Mouse (Mus musculus) hindbrain, embryonic 10.5 days (tissue): ENCODE measurements at regions not wholly inside any gene's neighbourhood (a gene's known extent, or its start where the extent isn't known, plus 50 kb on each side); places are given as distances from the start of the nearest gene placed in this dataset.
A peak's percentile ranks its signal among the peaks of the same experiment; 100 is the strongest.

Experiments used
- DNase-seq: peaks from one replicate; pipeline ENCODE4 v3.0.0-alpha.2; 2017; ENCODE audit warnings: low spot score
- H3K27ac ChIP-seq: fragments of 300-500 bp; sonication (generic); 2 replicates; pipeline ENCODE4 v1.5.1; 2016; ENCODE audit warnings: mild to moderate bottlenecking, moderate library complexity
- H3K27me3 ChIP-seq: fragments of 300-500 bp; sonication (generic); 2 replicates; pipeline ENCODE4 v1.6.1; 2016; ENCODE audit warnings: mild to moderate bottlenecking; ENCODE audit not compliant: poor library complexity, insufficient read depth, severe bottlenecking
- H3K36me3 ChIP-seq: fragments of 300-500 bp; sonication (generic); 2 replicates; pipeline ENCODE4 v1.6.1; 2016; ENCODE audit warnings: mild to moderate bottlenecking, moderate library complexity
- H3K4me1 ChIP-seq: fragments of 300-500 bp; sonication (generic); replicated peaks from 2 replicates; pipeline ENCODE4 v1.6.1; 2016; ENCODE audit warnings: mild to moderate bottlenecking
- H3K4me3 ChIP-seq: fragments of 300-500 bp; sonication (generic); 2 replicates; pipeline ENCODE4 v1.5.1; 2016; ENCODE audit warnings: mild to moderate bottlenecking, moderate library complexity
- H3K9me3 ChIP-seq: fragments of 300-500 bp; sonication (generic); 2 replicates; pipeline ENCODE4 v1.6.1; 2016; ENCODE audit warnings: mild to moderate bottlenecking, moderate library complexity
- WGBS: fragments of 180-500 bp; shearing (Covaris S2); methylation state at CpG from one replicate; pipeline ENCODE4 v1.1.7; 2016; 5-methylcytosine and 5-hydroxymethylcytosine counted together

- 66% methylated on average over 9 of the region's 9 CpGs for whole genome bisulfite sequencing
- no peak for DNase-seq
- peaks cover 21% of the 10 kb centered on the region for H3K4me1 ChIP-seq
Measured at GRCm38 (mm10) chr10:111843301-111843700, 129.2 kb upstream of the Krr1 start.

DNA sequence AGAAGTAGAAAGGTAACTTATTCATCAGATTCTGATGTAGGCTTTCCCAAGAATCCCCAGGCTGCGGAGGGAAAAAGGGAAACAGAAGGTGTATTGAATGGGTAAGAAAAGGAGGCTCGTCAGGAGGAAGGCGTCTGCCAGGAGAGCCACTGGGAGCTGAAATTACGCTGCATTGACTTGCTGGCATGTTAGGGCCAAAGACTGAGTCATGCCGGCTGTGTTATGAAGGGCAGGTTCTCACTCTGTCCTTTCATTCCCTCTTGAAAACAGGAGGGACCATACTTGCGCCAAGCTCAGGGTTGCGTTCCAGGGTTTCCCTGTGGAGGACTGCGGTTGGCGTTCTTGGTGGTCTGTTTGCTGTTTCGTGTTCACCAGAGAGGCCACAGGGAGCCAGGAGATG lies 128.3 kb upstream of the Krr1 start:
- no peaks in the 10 kb centered on the region for H3K27me3 ChIP-seq
- 90% methylated on average over 10 of the region's 10 CpGs for WGBS
- DNase-seq, result no peak
- peaks cover 21% of the 10 kb centered on the region for H3K4me1 ChIP-seq
- peak overlapping the region; percentile 50 for H3K27ac ChIP-seq
- no peak overlapping the region for H3K4me3 ChIP-seq
- H3K9me3 ChIP-seq, result no peaks in the 10 kb centered on the region
- H3K36me3 ChIP-seq, result no peaks in the 10 kb centered on the region

More at GRCm38 (mm10) chr10:111843301-111843700, 129.2 kb upstream of the Krr1 start:
- Histone ChIP-seq H3K4me3 (no peak overlapping the region), H3K36me3 (no peaks in the 10 kb centered on the region), H3K9me3 (no peaks in the 10 kb centered on the region), H3K27ac (peak overlapping the region; percentile 73), H3K27me3 (no peaks in the 10 kb centered on the region)

GRCm38 (mm10) chr10:111845946-111846345 lies 126.5 kb upstream of the Krr1 start:
- WGBS, result 92% methylated on average over 2 of the region's 2 CpGs
- Histone ChIP-seq H3K36me3 (no peaks in the 10 kb centered on the region), H3K27ac (no peak overlapping the region), H3K9me3 (no peaks in the 10 kb centered on the region), H3K4me1 (peaks cover 21% of the 10 kb centered on the region), H3K4me3 (no peak overlapping the region), H3K27me3 (no peaks in the 10 kb centered on the region)
- DNase-seq, result no peak

GRCm38 (mm10) chr10:111854254-111854653 lies 118.2 kb upstream of the Krr1 start:
- 88% methylated on average over 5 of the region's 5 CpGs for WGBS

GRCm38 (mm10) chr10:111855496-111855895 lies 117.0 kb upstream of the Krr1 start:
- Histone ChIP-seq H3K9me3 (no peaks in the 10 kb centered on the region), H3K36me3 (no peaks in the 10 kb centered on the region), H3K4me3 (no peak overlapping the region), H3K4me1 (peaks cover 3% of the 10 kb centered on the region; the same call in 1 of the 2 replicates), H3K27ac (no peak overlapping the region), H3K27me3 (no peaks in the 10 kb centered on the region; the same call in 1 of the 2 replicates)
- DNase-seq, result no peak
- 92% methylated on average over 18 of the region's 18 CpGs for WGBS

More at GRCm38 (mm10) chr10:111854254-111854653, 118.2 kb upstream of the Krr1 start:
- Histone ChIP-seq H3K9me3 (no peaks in the 10 kb centered on the region), H3K4me1 (peaks cover 3% of the 10 kb centered on the region; the same call in 1 of the 2 replicates), H3K4me3 (no peak overlapping the region), H3K27ac (no peak overlapping the region), H3K27me3 (no peaks in the 10 kb centered on the region; the same call in 1 of the 2 replicates), H3K36me3 (no peaks in the 10 kb centered on the region)
- no peak for DNase-seq

- H3K4me3 ChIP-seq, result no peak overlapping the region
Measured at GRCm38 (mm10) chr10:111858403-111858802, 114.1 kb upstream of the Krr1 start.

DNA sequence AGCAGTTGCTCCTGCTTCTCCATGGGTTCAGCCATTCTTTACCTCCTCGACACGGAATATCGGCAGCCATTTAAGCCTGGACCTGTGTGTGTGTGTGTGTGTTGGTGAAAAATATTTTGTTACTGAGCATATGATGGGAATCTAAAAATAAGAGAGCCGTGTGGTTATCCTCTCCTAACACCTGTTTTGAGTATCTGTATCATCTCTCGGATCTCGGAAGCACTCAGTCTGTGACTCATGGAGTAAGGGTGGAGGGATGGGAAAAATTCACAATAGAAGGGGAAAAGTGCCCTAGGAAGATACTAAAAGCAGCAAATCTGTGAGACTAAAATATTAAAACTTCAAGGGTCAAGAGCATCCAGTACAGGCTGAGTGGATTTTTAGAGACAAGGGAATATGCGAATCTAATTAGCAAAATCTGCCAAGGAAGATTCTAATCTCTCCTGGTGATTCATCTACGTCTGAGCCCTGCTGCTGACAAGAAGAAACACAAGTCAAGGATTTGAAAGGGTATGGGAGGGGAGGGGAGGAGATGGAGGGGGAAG lies 107.1 kb upstream of the Krr1 start:
- Histone ChIP-seq H3K9me3 (peaks cover 6% of the 10 kb centered on the region; the same call in 1 of the 2 replicates), H3K4me3 (no peak overlapping the region), H3K27ac (peak overlapping the region; percentile 29; the same call in 1 of the 2 replicates), H3K36me3 (no peaks in the 10 kb centered on the region), H3K4me1 (peaks cover 28% of the 10 kb centered on the region), H3K27me3 (no peaks in the 10 kb centered on the region)
- no peak for DNase-seq
- 83% methylated on average over 8 of the region's 8 CpGs for WGBS

More at GRCm38 (mm10) chr10:111858403-111858802, 114.1 kb upstream of the Krr1 start:
- H3K36me3 ChIP-seq, result no peaks in the 10 kb centered on the region
- no peak for DNase-seq
- whole genome bisulfite sequencing, result 90% methylated on average over 6 of the region's 6 CpGs
- H3K27me3 ChIP-seq, result no peaks in the 10 kb centered on the region
- H3K4me1 ChIP-seq, result peaks cover 3% of the 10 kb centered on the region; the same call in 1 of the 2 replicates
- H3K27ac ChIP-seq, result no peak overlapping the region
- H3K9me3 ChIP-seq, result no peaks in the 10 kb centered on the region

- peaks cover 6% of the 10 kb centered on the region; the same call in 1 of the 2 replicates for H3K9me3 ChIP-seq
- H3K4me3 ChIP-seq, result peak overlapping the region; percentile 16; the same call in 1 of the 2 replicates
- WGBS, result 14% methylated on average over 6 of the region's 6 CpGs
- H3K27ac ChIP-seq, result peak overlapping the region; percentile 83
- peak; percentile 44 for DNase-seq
- no peaks in the 10 kb centered on the region for H3K27me3 ChIP-seq
- H3K4me1 ChIP-seq, result peaks cover 28% of the 10 kb centered on the region
- no peaks in the 10 kb centered on the region for H3K36me3 ChIP-seq
Measured at GRCm38 (mm10) chr10:111867102-111867501, 105.4 kb upstream of the Krr1 start.

DNA sequence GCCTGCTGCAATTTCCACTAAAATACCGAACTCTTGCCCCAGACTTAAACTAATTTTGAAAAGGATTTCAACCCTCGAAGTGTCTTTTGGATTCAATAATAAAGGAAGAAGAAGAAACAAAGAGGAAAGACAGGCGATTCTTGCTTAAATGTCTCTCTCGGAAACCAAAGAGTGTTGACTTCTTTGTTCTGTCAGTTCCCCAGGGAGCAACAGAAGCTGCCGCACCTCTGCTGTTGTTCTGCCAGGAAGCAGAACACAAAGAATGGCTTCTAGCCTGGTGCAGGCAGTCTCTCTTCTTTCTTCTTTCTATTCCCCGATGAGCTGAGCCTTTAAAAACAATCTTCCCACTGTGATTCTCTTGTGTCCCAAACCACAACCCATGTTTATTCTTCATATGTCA lies 104.9 kb upstream of the Krr1 start:
- no peaks in the 10 kb centered on the region for H3K27me3 ChIP-seq
- peak overlapping the region; percentile 83 for H3K27ac ChIP-seq
- peaks cover 6% of the 10 kb centered on the region; the same call in 1 of the 2 replicates for H3K9me3 ChIP-seq
- WGBS, result 3% methylated on average over 6 of the region's 6 CpGs
- H3K4me1 ChIP-seq, result peaks cover 28% of the 10 kb centered on the region
- no peaks in the 10 kb centered on the region for H3K36me3 ChIP-seq
- peak; percentile 26 for DNase-seq
- 0 out of 2 replicates have a peak overlapping the region, but pooled peaks have one; percentile 16 for H3K4me3 ChIP-seq

DNA sequence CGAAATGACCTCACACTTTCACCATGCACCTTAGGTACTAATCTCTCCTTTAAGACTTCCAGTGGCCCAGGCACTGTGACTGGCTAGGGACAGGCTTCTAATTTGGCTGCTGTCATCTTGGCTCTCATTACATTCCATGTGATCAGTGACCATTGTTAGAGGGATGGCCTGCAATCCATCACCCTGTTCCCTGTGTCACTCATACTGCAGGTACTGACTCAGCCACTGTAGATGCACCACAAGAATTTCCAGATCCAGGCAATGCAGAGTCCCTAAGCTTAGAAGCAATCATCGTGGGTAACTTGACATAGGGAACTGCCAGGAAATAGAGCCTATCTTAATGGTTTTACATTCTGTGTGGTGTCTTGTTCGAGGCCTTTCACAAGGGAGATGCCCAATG lies 92.1 kb upstream of the Krr1 start:
- no peaks in the 10 kb centered on the region for H3K36me3 ChIP-seq
- H3K27ac ChIP-seq, result no peak overlapping the region; the same call in 1 of the 2 replicates
- peaks cover 15% of the 10 kb centered on the region; the same call in 1 of the 2 replicates for H3K4me1 ChIP-seq
- no peak overlapping the region for H3K4me3 ChIP-seq
- WGBS, result 63% methylated on average over 3 of the region's 3 CpGs
- H3K27me3 ChIP-seq, result no peaks in the 10 kb centered on the region
- DNase-seq, result no peak
- no peaks in the 10 kb centered on the region for H3K9me3 ChIP-seq

DNA sequence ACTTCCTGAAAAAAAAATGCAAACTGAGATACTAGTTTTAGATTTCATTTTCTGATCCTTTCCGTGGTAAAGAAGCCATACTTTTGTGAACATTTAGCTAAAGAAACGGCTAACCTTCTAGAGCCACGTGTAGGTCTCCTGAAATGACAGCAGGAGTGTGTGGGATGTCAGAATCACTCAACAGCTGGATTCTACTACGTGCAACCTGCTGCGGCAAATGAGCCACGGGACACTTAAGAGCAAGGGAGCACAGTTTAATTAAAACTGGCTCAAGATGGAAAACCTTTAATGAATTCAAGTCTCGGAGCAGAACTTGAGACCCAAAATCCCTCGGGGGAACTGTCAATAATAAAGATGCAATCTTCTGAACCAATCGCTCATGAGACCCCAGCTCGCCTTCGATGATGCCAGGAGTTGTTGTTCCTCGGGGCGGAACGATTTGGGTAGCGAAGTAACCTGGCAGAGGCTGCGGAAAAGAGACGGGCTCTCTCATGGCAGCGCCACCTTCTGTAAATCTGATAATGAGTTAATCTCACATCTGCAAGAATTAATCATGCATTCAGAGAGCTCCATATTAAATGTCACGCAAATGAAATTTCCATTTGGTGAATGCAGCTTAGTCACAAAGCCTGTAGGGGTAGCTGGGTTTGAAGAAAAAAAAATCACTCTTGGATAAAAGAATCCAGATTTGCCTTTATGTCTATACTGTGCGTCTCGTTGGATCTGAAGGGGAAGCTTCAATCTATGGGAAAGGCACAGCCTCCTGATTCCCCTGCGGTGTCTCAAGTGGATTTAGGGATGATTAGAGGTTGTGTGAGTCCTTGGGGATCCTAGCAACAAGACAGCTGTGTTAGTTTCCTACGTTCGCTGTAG lies 90.9 kb upstream of the Krr1 start:
- H3K9me3 ChIP-seq, result no peaks in the 10 kb centered on the region
- WGBS, result 71% methylated on average over 24 of the region's 24 CpGs
- H3K4me3 ChIP-seq, result no peak overlapping the region
- H3K4me1 ChIP-seq, result peaks cover 15% of the 10 kb centered on the region; the same call in 1 of the 2 replicates
- H3K36me3 ChIP-seq, result no peaks in the 10 kb centered on the region
- no peaks in the 10 kb centered on the region for H3K27me3 ChIP-seq
- no peak for DNase-seq
- H3K27ac ChIP-seq, result 0 out of 2 replicates have a peak overlapping the region, but pooled peaks have one; percentile 35

GRCm38 (mm10) chr10:111882521-111882920 lies 89.9 kb upstream of the Krr1 start:
- Histone ChIP-seq H3K27me3 (no peaks in the 10 kb centered on the region), H3K27ac (0 out of 2 replicates have a peak overlapping the region, but pooled peaks have one; percentile 35), H3K36me3 (no peaks in the 10 kb centered on the region), H3K9me3 (no peaks in the 10 kb centered on the region), H3K4me1 (peaks cover 16% of the 10 kb centered on the region; the same call in 1 of the 2 replicates), H3K4me3 (no peak overlapping the region)
- WGBS, result 94% methylated on average over 6 of the region's 6 CpGs
- no peak for DNase-seq

DNA sequence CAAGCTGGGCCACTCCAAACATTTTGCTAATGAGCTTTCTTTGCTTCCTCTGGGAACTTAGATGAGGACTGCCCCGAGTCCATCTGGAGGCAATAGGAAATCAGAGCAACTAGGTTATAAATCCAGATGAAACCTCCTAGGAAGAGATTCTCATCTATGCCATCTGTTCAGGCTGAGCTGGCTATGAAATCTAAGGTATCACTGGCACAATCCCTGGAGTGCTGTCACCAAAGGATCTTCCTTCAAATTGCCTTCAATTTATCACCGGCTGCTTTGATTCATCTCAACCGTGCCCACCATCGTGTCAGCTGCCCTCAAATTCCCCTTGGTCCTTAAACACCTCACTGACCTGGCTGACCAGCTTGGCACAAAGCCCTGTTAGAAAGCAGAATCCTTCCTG lies 87.8 kb upstream of the Krr1 start:
- no peak for DNase-seq
- WGBS, result 87% methylated on average over 4 of the region's 4 CpGs
- Histone ChIP-seq H3K27me3 (no peaks in the 10 kb centered on the region), H3K36me3 (no peaks in the 10 kb centered on the region), H3K9me3 (no peaks in the 10 kb centered on the region), H3K4me1 (peaks cover 16% of the 10 kb centered on the region; the same call in 1 of the 2 replicates), H3K4me3 (no peak overlapping the region), H3K27ac (no peak overlapping the region)
